Mouse (Mus musculus) kidney, adult 9 months (tissue): ENCODE results near the gene Rab3a.

Experiments used
- DNase-seq: peaks from one replicate; pipeline ENCODE4 v3.0.0; 2022

Rab3a gene

GRCm38 (mm10) chr8:70776496-70777444, 22.3 kb downstream of the Rab3a start, which contains the start of gene Pik3r2:
Gene Pik3r2 (minus strand): TSS chr8:70776713.
- peak; percentile 98 for DNase-seq

- DNase-seq, result no peak
These were observed 25.6 kb downstream of the Rab3a start for GRCm38 (mm10) chr8:70780093-70780492.

GRCm38 (mm10) chr8:70786291-70787050, 32.0 kb downstream of the Rab3a start:
- DNase-seq, result no peak

GRCm38 (mm10) chr8:70787051-70787445, 32.6 kb downstream of the Rab3a start:
- DNase-seq, result no peak

GRCm38 (mm10) chr8:70787941-70788667, 33.6 kb downstream of the Rab3a start:
- DNase-seq, result no peak

- no peak for DNase-seq
These were observed 34.6 kb downstream of the Rab3a start for GRCm38 (mm10) chr8:70789046-70789445.

GRCm38 (mm10) chr8:70790846-70791245, 36.4 kb downstream of the Rab3a start:
- DNase-seq, result no peak

GRCm38 (mm10) chr8:70791294-70791701, 36.8 kb downstream of the Rab3a start:
- peak; percentile 50 for DNase-seq

- DNase-seq, result peak; percentile 98
These were observed 37.7 kb downstream of the Rab3a start for GRCm38 (mm10) chr8:70791975-70792691.

- peak; percentile 94 for DNase-seq
These were observed 38.2 kb downstream of the Rab3a start for GRCm38 (mm10) chr8:70792700-70793099.

GRCm38 (mm10) chr8:70794215-70794614, 39.7 kb downstream of the Rab3a start:
- no peak for DNase-seq

- DNase-seq, result no peak
These were observed 40.9 kb downstream of the Rab3a start for GRCm38 (mm10) chr8:70795370-70795769.

- DNase-seq, result no peak
These were observed 42.1 kb downstream of the Rab3a start for GRCm38 (mm10) chr8:70796403-70797080.

- peak; percentile 96 for DNase-seq
These were observed 42.9 kb downstream of the Rab3a start for GRCm38 (mm10) chr8:70797081-70798070.

- peak; percentile 92 for DNase-seq
These were observed 43.8 kb downstream of the Rab3a start for GRCm38 (mm10) chr8:70798281-70798680.

GRCm38 (mm10) chr8:70800648-70801047, 46.2 kb downstream of the Rab3a start:
- no peak for DNase-seq

GRCm38 (mm10) chr8:70801156-70801555, 46.7 kb downstream of the Rab3a start:
- no peak for DNase-seq

GRCm38 (mm10) chr8:70801830-70802229, 47.4 kb downstream of the Rab3a start:
- DNase-seq, result no peak

GRCm38 (mm10) chr8:70802786-70803510, 48.5 kb downstream of the Rab3a start:
- DNase-seq, result no peak
